Mouse (Mus musculus) c-Kit-positive CD71-positive TER-119-negative erythroid progenitor cells, embryonic 14.5 days (primary cell): ENCODE data around the gene Ugp2.
"Not testable (repeated sequence)": the region's sequence is repeated elsewhere in the genome, so short reads cannot be mapped to it uniquely, and the experiment has no call there.

ENCODE experiments used
- DNase-seq: peaks from one replicate; pipeline ENCODE4 v3.0.0-alpha.2; 2013; ENCODE audit warnings: low read depth

Gene Ugp2

DNA sequence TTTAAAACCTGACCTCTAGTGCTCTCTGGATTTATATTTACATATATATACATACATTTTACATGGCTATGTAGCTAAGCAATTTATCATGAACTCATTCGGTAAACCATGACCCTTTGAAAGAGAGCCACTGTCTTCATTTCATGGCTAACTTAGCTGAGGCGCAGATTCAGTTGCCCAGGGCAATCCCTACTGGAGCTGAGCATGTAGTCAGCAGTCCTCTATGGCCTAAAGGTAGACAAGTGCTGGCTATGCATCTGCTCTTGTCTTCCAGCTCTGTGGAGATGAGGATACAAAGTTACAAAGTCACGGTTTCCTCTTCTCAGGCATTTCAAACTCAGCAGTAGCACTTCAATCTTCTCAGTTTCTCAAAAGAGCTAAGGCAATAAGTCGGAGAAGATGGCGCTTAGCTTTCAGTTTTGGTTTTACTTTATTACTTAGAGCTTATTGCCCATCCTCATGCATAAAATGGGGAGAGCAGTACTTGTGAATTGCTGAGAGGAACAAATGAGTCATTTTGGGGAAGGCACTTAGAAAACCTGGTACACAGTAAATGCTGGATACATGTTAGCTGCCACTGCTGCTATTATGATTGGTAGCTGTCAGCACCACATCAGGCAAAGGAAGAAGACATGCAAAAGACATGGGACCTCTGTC, 38.2 kb downstream of the Ugp2 start:
- no peak for DNase-seq

DNA sequence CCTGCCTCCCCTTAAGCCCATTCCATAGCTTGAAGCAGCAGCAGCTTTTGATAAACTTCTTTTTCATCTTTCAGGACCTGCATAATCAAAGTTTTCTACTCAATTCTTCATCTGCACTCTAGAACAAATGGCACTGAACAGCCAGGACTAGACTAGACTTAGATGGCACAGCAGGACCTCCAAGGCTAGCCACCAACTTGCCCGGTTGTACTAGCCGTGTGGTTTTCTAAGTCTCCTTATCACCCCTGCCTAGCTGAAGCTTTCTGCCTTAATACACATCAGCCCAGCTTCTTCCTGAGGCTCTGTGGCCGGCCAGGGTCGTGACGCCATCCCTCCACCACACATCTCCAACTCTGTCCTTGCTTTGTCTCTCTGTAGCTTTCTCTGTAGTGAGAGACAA, 42.9 kb downstream of the Ugp2 start:
- no peak for DNase-seq

DNA sequence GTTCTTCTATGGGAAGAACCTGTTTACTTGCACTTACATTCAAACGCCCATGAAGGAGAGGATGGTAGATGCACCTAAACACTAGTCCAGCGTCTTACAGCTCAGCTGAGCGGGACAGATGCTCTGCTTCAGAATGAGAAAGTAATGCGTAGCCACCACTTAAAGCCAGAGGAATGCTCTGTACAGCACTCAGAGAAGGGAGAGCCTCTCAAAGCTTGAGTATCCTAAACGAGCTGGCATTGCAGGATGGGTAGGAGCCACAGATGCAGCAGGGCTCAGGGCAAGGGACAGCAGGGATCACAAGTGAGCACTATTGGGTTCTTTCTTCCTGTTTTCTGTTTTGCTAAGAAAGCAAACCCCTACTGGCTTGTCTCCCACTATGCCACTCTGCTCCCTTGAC, 43.5 kb downstream of the Ugp2 start:
- DNase-seq, result no peak

DNA sequence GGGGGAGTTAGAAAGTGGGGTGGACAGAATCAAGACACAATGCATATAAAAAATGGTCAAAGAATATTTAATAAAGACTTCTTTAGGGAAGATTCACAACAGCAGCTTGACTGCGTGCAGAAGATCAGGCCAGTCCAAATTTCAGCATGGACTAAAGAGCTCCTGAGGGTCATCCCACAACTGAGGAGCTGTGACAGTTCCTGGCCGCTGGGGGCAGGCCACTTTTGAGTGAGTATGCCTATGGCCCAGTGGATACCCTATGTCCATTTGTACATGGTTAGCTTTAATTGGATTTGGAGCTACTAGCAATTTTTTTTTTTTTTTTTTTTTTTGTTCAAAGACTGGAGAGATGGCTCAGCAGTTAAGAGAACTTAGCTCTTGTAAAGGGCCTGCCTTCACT, 44.2 kb downstream of the Ugp2 start:
- no peak for DNase-seq

DNA sequence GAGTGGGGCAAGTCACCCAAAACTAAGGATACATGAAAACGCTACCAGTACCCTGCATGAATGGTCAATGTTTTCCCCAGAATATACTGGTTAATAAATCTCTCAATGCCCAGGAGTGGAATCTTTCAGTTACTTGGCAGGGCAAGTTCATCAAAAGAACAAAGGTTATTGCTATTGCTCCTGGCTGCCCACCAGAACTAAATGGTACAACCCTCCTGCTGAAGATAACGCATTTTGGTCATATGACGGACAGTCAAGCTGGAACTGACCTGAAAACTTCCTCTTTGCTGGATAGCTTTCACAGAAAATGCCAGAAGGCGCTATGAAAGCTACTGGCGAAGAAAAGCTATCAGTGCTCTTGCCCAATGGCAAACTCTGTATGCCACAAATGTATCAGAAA, 45.2 kb downstream of the Ugp2 start:
- DNase-seq, result no peak

DNA sequence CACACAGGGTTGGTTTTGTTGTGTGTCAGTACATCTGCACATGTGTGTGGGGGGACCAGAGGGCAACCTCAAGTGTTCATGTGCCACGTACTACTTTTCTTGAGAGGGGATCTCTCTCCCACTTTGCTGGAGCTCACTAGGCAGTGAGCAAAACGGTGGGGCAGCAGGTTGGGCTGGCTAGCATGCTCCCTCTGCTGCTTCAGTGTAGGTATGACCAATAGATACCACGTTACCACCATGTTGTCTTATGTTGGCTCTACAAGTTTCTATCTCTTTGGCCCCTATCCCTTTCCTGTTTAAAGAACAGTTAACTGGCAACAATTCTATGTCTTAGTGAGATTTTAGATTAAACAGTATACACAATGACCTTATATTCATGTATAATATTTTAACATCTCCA, 48.7 kb downstream of the Ugp2 start:
- no peak for DNase-seq

DNA sequence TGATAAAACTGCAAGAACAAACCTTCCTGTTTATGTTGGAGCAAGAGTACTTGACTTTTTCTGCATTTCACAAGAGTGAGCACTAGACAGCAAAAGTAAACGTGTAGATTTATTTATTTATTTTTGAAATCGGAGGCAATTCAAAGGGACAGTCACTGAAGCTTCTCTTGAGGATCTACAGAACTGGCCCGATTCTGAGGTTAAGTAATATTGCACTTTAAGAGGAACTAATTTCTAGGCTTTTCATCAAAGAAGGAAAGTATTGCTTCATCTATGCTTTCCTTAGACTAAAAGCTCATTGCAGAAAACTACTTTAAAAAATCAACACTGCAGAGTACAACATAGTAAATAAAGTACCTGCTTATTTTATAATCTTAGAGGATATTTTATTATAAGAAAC, 49.4 kb downstream of the Ugp2 start:
- DNase-seq, result no peak

DNA sequence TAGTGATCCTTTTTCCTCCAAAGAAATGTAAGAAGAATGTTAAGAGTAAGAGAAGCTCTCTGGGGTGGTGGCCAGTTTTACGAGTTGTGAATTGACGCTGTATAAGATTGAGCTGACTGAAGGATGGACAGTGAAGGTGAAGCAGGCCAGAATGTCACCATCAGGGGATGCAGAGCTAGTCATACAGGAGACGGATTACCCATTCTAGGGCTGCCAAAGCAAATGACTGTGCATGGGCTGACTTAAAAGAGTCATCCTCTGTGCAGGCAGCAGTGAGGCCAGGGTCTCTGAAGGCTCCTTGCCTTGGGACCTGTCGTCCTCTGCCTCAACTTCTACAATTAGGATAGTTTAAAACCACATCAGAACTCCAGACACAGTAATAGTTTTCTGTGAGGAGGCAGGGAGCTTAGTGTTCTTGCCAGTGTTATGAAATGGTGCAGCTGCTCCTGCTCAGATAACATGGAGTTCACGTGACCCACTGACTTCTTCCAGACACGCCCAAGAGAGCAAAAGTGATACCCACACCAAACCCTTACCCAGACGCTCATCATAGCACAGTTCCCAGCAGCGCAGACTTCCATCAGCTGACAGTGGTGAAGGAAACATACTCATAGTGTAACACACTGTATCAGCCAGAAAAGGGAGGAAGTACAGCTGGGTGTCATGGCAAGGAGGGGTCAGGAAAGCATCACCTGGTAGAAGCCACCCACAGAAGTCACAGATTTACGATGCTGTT, 56.9 kb downstream of the Ugp2 start:
- DNase-seq, result peak; percentile 39

DNA sequence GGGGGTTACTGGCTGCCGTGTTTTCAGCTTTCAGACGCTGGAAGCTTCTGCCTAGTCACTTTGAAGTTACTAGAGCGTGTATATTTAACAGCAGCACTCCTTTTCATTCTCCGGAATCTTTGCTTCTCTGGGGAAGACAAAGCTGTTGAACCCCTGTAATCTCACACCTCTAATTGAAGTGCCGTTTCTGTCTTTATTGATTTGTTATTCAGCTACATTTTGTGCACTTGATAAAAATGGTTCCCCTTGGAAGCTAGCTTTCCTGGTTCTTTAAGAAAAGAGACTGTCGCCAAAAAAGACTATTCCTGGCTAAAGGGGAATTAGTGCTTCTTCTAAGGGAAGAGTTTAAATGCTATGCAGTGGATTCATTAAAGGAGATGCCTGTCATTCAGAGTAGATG, 61.5 kb downstream of the Ugp2 start:
- no peak for DNase-seq

DNA sequence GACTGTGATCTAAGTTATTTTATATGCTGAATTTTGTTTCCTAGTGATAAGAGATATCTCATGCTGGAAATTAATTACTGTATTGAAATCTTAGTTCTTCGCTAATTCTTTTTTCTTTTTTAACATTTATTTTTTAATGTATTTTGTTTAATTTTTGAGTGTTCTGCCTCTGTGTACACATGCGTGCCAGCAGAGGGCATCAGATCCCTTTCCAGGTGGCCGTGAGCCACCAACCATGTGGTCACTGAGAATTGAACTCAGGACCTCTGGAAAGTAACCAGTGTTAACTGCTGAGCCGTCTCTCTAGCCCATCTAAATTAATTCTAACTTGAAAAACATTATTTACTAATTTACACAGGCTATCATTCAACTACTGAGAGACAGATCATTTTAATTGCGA, 62.9 kb downstream of the Ugp2 start:
- peak; percentile 13 for DNase-seq

DNA sequence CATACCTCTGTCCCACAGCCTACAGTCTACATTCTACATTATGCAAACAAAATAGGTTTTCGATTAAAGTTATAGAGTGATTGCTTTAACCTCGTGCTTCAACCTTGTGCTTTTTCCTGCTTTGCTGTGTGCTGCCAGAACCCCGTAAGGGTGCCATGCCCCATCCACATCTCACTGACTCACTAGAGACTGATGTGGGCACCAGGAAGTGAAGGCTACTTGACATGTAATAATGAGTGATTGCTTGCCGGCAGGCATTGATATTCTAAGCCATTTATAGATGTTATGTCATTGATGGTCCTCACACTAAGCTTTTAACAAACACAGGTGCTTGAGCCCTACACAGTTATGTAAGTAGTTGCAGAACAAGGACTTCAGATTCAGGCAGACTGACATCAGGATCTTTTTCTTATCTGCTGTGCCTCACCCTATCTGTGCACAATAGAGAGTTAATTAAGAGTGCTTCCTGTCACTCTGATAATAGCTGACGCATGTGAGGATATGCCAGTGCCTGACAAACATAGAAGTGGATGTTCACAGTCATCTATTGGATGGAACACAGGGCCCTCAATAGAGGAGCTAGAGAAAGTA, 63.8 kb downstream of the Ugp2 start:
- DNase-seq, result no peak

DNA sequence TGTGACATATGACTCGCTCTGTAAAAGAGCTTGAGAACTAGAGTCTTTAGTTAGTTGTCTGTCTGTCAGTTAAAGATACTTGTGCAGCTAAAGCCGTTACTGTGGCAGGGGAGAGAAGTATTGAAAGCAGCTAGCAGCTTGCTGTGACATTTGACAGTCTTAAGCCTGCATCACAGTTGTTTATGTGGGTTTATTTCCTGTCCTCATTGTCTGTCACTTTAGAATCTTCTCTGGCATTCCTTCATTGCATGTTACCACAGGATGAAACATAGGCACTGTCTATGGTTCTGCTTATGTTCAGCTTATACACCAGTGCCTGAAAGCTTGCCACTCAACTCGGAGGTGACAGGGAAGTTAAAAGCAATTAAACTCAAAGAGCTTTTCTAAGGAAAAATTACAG, 67.4 kb downstream of the Ugp2 start:
- DNase-seq, result no peak

DNA sequence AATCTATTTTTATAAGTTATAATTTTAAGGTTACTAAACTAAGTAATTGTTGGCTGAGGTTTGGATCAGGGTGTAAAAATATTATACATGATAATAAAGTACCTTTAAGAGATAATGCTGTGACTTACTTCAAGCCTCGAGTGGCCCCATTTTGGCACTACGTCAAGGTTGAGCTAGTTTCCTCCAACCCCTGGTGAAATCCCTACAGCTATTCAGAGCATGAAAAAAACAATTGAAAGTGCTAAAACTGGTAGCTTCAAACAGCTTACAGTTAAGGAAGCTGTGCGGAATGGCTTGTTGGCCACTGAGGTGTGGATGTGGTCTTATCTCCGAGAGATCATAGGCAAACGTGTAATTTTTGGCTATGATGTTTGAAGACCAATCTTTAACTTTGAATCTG, 75.5 kb downstream of the Ugp2 start:
- DNase-seq, result no peak

DNA sequence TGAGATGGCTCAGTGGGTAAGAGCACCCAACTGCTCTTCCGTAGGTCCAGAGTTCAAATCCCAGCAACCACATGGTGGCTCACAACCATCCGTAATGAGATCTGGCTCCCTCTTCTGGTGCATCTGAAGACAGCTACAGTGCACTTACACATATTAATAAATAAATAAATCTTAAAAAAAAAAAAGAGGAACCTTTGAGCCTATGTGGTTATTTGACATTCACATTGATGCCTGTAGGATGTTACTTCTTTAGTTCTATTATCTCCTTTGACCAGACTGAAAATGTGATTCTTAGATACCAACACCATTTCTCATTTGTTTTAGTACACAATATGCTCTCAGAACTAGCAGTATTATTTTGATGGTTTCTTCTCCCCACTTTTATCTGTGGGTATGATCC, 82.8 kb downstream of the Ugp2 start:
- not testable (repeated sequence) for DNase-seq

DNA sequence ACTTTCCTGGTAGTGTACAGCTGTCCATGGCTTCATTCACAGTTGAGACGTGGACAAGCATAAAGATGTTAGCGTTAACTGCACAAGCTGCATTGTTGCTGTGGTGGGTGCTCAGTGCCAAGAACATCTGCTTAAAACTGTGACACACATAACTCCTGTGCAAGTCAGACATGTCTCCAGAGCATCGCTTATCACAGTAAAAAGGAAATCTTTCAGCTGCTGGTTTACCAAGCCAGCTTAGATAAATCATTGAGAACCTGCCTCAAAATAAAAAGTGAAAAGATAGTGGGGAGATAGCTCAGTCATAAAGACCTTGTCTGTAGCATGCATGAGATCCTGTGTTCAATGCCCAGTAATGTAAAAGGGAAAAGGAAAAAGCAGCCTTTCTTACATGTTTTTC, 84.6 kb downstream of the Ugp2 start:
- peak; percentile 9 for DNase-seq

DNA sequence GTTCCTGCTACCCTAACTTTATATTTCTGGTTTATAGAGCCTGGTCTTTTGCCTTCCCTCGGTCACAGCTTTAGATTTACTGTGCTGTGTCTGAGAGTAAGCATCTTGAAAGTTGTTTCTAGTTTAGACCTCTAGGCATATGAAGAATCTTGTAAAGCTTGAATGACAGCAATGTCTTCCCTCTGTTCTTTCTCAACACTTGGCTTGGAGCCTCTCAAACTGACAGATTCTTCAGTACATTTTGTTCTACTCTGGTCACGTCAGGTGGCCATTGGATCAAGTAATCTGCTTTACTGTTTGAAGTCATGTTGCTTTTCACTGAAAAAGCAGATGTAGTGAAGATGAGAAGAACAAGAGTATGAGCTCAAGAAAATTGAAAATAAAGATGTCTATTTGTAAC, 94.8 kb downstream of the Ugp2 start:
- DNase-seq, result no peak
